In the genomic region with DNA sequence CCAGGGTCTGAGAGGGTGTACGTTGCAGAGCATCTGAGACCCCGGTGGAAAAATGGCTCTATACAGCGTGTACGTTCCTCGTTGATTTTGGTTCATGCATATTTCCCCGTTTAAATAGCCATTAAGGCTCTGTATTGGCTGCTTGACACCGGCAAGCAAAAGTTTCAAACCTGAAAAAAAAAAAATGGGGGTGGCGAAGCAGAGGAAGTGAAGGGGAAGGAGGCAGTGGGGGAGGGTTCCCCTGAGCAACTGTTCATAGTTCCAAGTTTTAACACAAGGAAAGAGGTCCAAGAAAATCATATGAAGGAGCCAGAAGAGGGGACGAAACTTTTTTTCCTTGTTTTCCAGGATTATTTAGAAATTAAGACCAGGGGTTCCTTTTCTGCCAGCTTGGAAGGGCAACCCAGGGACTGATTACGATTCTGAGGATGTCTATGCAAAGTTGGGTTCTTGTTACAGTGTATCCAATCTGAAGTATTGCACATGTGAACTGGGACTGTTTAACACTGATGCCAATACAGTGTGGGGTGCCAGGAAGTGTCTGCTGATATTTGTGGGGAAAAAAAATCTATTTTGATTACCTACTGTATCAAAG, we compare ENCODE assay signal across 8 mouse cellular contexts. TPM values are rescaled to one million over a fixed set of nuclear protein-coding genes. Genes with fewer than 3 reads are reported as not detected.
DNase-seq lines count a peak whose midpoint lies in the region; ATAC-seq and TF ChIP-seq lines count a peak whose summit lies in the region.

TSS of gene B430305J03Rik (minus strand) at position 173 of the 595 bp plus-strand sequence.

- no peaks in the 10 kb centered on the region for H3K4me1 ChIP-seq in kidney, adult 2 months (ENCODE audit: control insufficient read depth, insufficient read depth, low read length)
- H3K4me1 ChIP-seq in MEL (ENCODE audit: control insufficient read depth in 1 of 2, insufficient read depth in 2 of 2, low read length in 2 of 2) = peaks cover 0 to 8% of the 10 kb centered on the region in 2 experiments; a peak in 3 of 4 replicates
- peaks cover 30% of the 10 kb centered on the region for H3K4me1 ChIP-seq in forebrain, embryonic 16.5 days (replicated peaks; ENCODE audit: control insufficient read depth, insufficient read depth, low read length)
- peaks cover 2% of the 10 kb centered on the region; the same call in 1 of the 2 replicates for H3K4me1 ChIP-seq in intestine, embryonic 15.5 days (replicated peaks)

- TF ChIP-seq RAD21 in MEL (IDR thresholded peaks at IDR 0.05; ENCODE audit: low read depth, low read length) = no peak; the same call in 1 of the 2 replicates

- TF ChIP-seq CTCF in kidney, adult 2 months (conservative IDR thresholded peaks at IDR 0.05; ENCODE audit: insufficient read depth, insufficient read length, low read depth, low read length) = no peak
- no peak for TF ChIP-seq CTCF in MEL (IDR thresholded peaks at IDR 0.05 in 2 of 3, conservative IDR thresholded peaks at IDR 0.05 in 1 of 3; ENCODE audit: control insufficient read depth in 1 of 3, insufficient read depth in 1 of 3, low read depth in 2 of 3, low read length in 3 of 3, poor library complexity in 1 of 3, severe bottlenecking in 1 of 3)

- TF ChIP-seq EP300 in MEL (IDR thresholded peaks at IDR 0.05; ENCODE audit: low read depth in 1 of 2, low read length in 2 of 2) = peak; percentile 40 to 46; a peak in 3 of 4 replicates

- H3K9me3 ChIP-seq in MEL (replicated peaks; ENCODE audit: insufficient read depth, low read length) = no peaks in the 10 kb centered on the region
- H3K9me3 ChIP-seq in forebrain, embryonic 16.5 days (ENCODE audit: control insufficient read depth, low read length) = no peaks in the 10 kb centered on the region
- no peaks in the 10 kb centered on the region for H3K9me3 ChIP-seq in intestine, embryonic 15.5 days

- no peak for ATAC-seq in forebrain, embryonic 16.5 days
- ATAC-seq in intestine, embryonic 15.5 days = no peak

- peak within 1 kb of the TSS; percentile 74 for H3K4me3 ChIP-seq in kidney, adult 2 months (ENCODE audit: insufficient read depth, low read depth, low read length)
- peak within 1 kb of the TSS; percentile 64 to 94 for H3K4me3 ChIP-seq in MEL (ENCODE audit: control insufficient read depth in 1 of 2, insufficient read depth in 1 of 2, low read depth in 2 of 2, low read length in 2 of 2)
- H3K4me3 ChIP-seq in forebrain, embryonic 16.5 days (replicated peaks; ENCODE audit: low read length) = peak within 1 kb of the TSS; percentile 93
- peak within 1 kb of the TSS; percentile 86 for H3K4me3 ChIP-seq in intestine, embryonic 15.5 days (replicated peaks)

- peak within 1 kb of the TSS; percentile 62 for H3K4me2 ChIP-seq in forebrain, embryonic 16.5 days (ENCODE audit: low read length)
- peak within 1 kb of the TSS; percentile 85 for H3K4me2 ChIP-seq in intestine, embryonic 15.5 days (replicated peaks)

- H3K79me2 ChIP-seq in MEL (ENCODE audit: control insufficient read depth, insufficient read depth, low read length, poor library complexity) = peaks cover 22% of the 10 kb centered on the region

- H3K9ac ChIP-seq in MEL (ENCODE audit: control insufficient read depth, low read depth, low read length, poor library complexity, severe bottlenecking) = peak within 1 kb of the TSS; percentile 73
- H3K9ac ChIP-seq in forebrain, embryonic 16.5 days (replicated peaks; ENCODE audit: low read depth, low read length) = peak within 1 kb of the TSS; percentile 96
- peak within 1 kb of the TSS; percentile 83 for H3K9ac ChIP-seq in intestine, embryonic 15.5 days

- no peaks in the 10 kb centered on the region for H3K27me3 ChIP-seq in kidney, adult 2 months (replicated peaks; ENCODE audit: control insufficient read depth, insufficient read depth, low read length)
- no peaks in the 10 kb centered on the region for H3K27me3 ChIP-seq in MEL (ENCODE audit: control insufficient read depth in 1 of 2, insufficient read depth in 2 of 2, low read length in 2 of 2)
- no peaks in the 10 kb centered on the region for H3K27me3 ChIP-seq in forebrain, embryonic 16.5 days (replicated peaks; ENCODE audit: control insufficient read depth, insufficient read depth, low read length)
- H3K27me3 ChIP-seq in intestine, embryonic 15.5 days (replicated peaks) = no peaks in the 10 kb centered on the region

- H3K36me3 ChIP-seq in kidney, adult 2 months (ENCODE audit: control insufficient read depth, insufficient read depth, low read length) = no peaks in the 10 kb centered on the region
- peaks cover 0 to 14% of the 10 kb centered on the region in 2 experiments; a peak in 2 of 4 replicates for H3K36me3 ChIP-seq in MEL (ENCODE audit: control insufficient read depth in 1 of 2, insufficient read depth in 2 of 2, low read length in 2 of 2)
- H3K36me3 ChIP-seq in forebrain, embryonic 16.5 days (ENCODE audit: control insufficient read depth, insufficient read depth) = no peaks in the 10 kb centered on the region
- H3K36me3 ChIP-seq in intestine, embryonic 15.5 days = no peaks in the 10 kb centered on the region

- no peak for TF ChIP-seq POLR2A in kidney, adult 2 months (IDR thresholded peaks at IDR 0.05; ENCODE audit: low read depth, low read length)
- 0 out of 4 replicates have a peak, but pooled peaks of 1 of the 2 experiments have one; percentile 30 for TF ChIP-seq POLR2A in MEL (IDR thresholded peaks at IDR 0.05; ENCODE audit: control insufficient read depth in 1 of 2, insufficient read depth in 1 of 2, low read depth in 1 of 2, low read length in 2 of 2, poor library complexity in 1 of 2)

- no peak within 1 kb of the TSS for H3K27ac ChIP-seq in kidney, adult 2 months (ENCODE audit: insufficient read depth, low read depth, low read length)
- H3K27ac ChIP-seq in MEL (ENCODE audit: control insufficient read depth, low read depth, low read length) = peak within 1 kb of the TSS; percentile 61
- peak within 1 kb of the TSS; percentile 93 for H3K27ac ChIP-seq in forebrain, embryonic 16.5 days (ENCODE audit: low read length)
- H3K27ac ChIP-seq in intestine, embryonic 15.5 days = peak within 1 kb of the TSS; percentile 89

- peak; percentile 11 for DNase-seq in kidney, adult 2 months
- no peak for DNase-seq in kidney, adult 11 months
- peak; percentile 80 for DNase-seq in MEL (ENCODE audit: low read depth, low spot score)
- peak; percentile 19 for DNase-seq in lung, postnatal 10 days
- DNase-seq in testis, postnatal 14 days (ENCODE audit: low spot score) = peak; percentile 12
- DNase-seq in urinary bladder, postnatal 14 days (ENCODE audit: low spot score) = no peak

- 6% methylated on average over 10 of the region's 10 CpGs for WGBS in kidney, adult 2 months
- WGBS in forebrain, embryonic 16.5 days = under 1% methylated on average over 10 of the region's 10 CpGs
- 3% methylated on average over 10 of the region's 10 CpGs for WGBS in intestine, embryonic 15.5 days

TF ChIP-seq in MEL, 35 proteins besides CTCF, POLR2A, EP300 and RAD21 (continues in another document):
- peak; percentile 41; the same call in 1 of the 2 replicates for TF ChIP-seq TCF12 (IDR thresholded peaks at IDR 0.05; ENCODE audit: low read depth, low read length)
- peak; percentile 78 for TF ChIP-seq SIN3A (IDR thresholded peaks at IDR 0.05; ENCODE audit: low read length)
- no peak for TF ChIP-seq JUND (IDR thresholded peaks at IDR 0.05; ENCODE audit: low read depth, low read length)
- no peak for TF ChIP-seq POLR2AphosphoS5 (IDR thresholded peaks at IDR 0.05; ENCODE audit: borderline replicate concordance, low read depth, low read length)
- TF ChIP-seq RCOR1 (IDR thresholded peaks at IDR 0.05; ENCODE audit: low read depth, low read length) = peak; percentile 48
- no peak for TF ChIP-seq ETS1 (IDR thresholded peaks at IDR 0.05; ENCODE audit: low read depth, low read length)
- TF ChIP-seq USF2 (IDR thresholded peaks at IDR 0.05; ENCODE audit: borderline replicate concordance in 1 of 2, insufficient read depth in 1 of 2, low read depth in 1 of 2, low read length in 2 of 2) = no peak
- TF ChIP-seq GATA1 (IDR thresholded peaks at IDR 0.05; ENCODE audit: low read depth, low read length) = no peak
- TF ChIP-seq MXI1 (IDR thresholded peaks at IDR 0.05; ENCODE audit: low read depth, low read length) = peak; percentile 62; the same call in 1 of the 2 replicates
- TF ChIP-seq BHLHE40 (IDR thresholded peaks at IDR 0.05; ENCODE audit: borderline replicate concordance, low read depth, low read length) = peak; percentile 48; the same call in 1 of the 2 replicates
- no peak for TF ChIP-seq TAL1 (IDR thresholded peaks at IDR 0.05; ENCODE audit: low read length)
- no peak for TF ChIP-seq ZMIZ1 (IDR thresholded peaks at IDR 0.05; ENCODE audit: low read depth, low read length)
- TF ChIP-seq NRF1 (IDR thresholded peaks at IDR 0.05; ENCODE audit: insufficient read depth, low read depth, low read length, poor library complexity, severe bottlenecking) = no peak
- peak; percentile 49; the same call in 1 of the 2 replicates for TF ChIP-seq TBP (IDR thresholded peaks at IDR 0.05; ENCODE audit: low read depth, low read length)
- no peak for TF ChIP-seq ELF1 (IDR thresholded peaks at IDR 0.05; ENCODE audit: low read depth, low read length)
- TF ChIP-seq POLR2AphosphoS2 (IDR thresholded peaks at IDR 0.05; ENCODE audit: low read length) = no peak
- 0 out of 2 replicates have a peak, but pooled peaks have one; percentile 42 for TF ChIP-seq HCFC1 (IDR thresholded peaks at IDR 0.05; ENCODE audit: low read depth, low read length)
- TF ChIP-seq CHD1 (IDR thresholded peaks at IDR 0.05; ENCODE audit: low read depth, low read length) = 0 out of 2 replicates have a peak, but pooled peaks have one; percentile 45
- peak; percentile 97 for TF ChIP-seq ZNF384 (IDR thresholded peaks at IDR 0.05; ENCODE audit: low read depth, low read length)
- no peak for TF ChIP-seq MAFK (IDR thresholded peaks at IDR 0.05; ENCODE audit: borderline replicate concordance, low read depth, low read length)
- TF ChIP-seq SMC3 (IDR thresholded peaks at IDR 0.05; ENCODE audit: low read depth, low read length) = no peak
- no peak for TF ChIP-seq MYC (IDR thresholded peaks at IDR 0.05; ENCODE audit: low read depth, low read length)
- no peak for TF ChIP-seq USF1 (IDR thresholded peaks at IDR 0.05; ENCODE audit: low read depth, low read length)
- no peak; the same call in 1 of the 2 replicates for TF ChIP-seq ZKSCAN1 (IDR thresholded peaks at IDR 0.05; ENCODE audit: low read depth, low read length)
- TF ChIP-seq ZC3H11A (IDR thresholded peaks at IDR 0.05; ENCODE audit: low read depth, low read length) = no peak
- TF ChIP-seq KAT2A (conservative IDR thresholded peaks at IDR 0.05; ENCODE audit: low read depth, low read length) = no peak

RNA-seq across cellular contexts. Expression of gene B430305J03Rik, which starts in this region (rescaled TPM):
- polyA plus RNA-seq in kidney, adult 2 months (2012; rRNA removed) = 0.05 and 0.09 TPM in 2 replicates
- 0.82 and 1.2 TPM in 2 replicates for total RNA-seq in MEL (2012; rRNA removed)
- polyA plus RNA-seq in MEL (2012; ENCODE audit: insufficient read depth in 1 of 2, insufficient read length in 2 of 2, low read depth in 1 of 2, low replicate concordance in 2 of 2, missing spikeins in 1 of 2) = 1 to 10 TPM in 1 of 2 experiments, not detected in 1; 4.2 TPM
- not detected in 2 replicates for polyA plus RNA-seq in forebrain, embryonic 16.5 days (2015; fragmentation: Nextera tagmentation; extraction: Ambion mirVana)
- polyA plus RNA-seq in intestine, embryonic 15.5 days (2015; fragmentation: Nextera tagmentation; extraction: Ambion mirVana) = not detected in 2 replicates

Comparison
In these comparisons a context has a peak if more than half of its experiments do, and no peak if none do; other contexts are left out.
1. Peak in DNase-seq and H3K4me3 ChIP-seq in kidney, adult 2 months; RNA of the gene not detected or under 1 TPM.
2. DNase-seq: peak in MEL (single experiment), lung, postnatal 10 days (single experiment) and testis, postnatal 14 days (single experiment); none in kidney, adult 11 months (single experiment) and urinary bladder, postnatal 14 days (single experiment).
3. Peak in every context shown above with its lines, with median percentiles within 50 percentile points of each other: H3K4me3 ChIP-seq and H3K9ac ChIP-seq.